Mouse (Mus musculus) gastrocnemius, adult 2 months (tissue): ENCODE results near the gene Taf5l. TPM values are rescaled to one million over a fixed set of nuclear protein-coding genes. Genes with fewer than 3 reads are reported as not detected.

Experiments used
- DNase-seq: peaks from one replicate; pipeline ENCODE4 v3.0.0; 2022
- H3K27ac ChIP-seq: fragments of 200-600 bp; 2 replicates; pipeline ENCODE4 v1.8.1; 2022; ENCODE audit warnings: mild to moderate bottlenecking
- H3K4me3 ChIP-seq: fragments of 200-600 bp; 2 replicates; pipeline ENCODE4 v1.8.1; 2022; ENCODE audit warnings: mild to moderate bottlenecking, moderate library complexity
- CTCF ChIP-seq: fragments of 200-600 bp; IDR thresholded peaks from 2 replicates; pipeline ENCODE4 v1.8.1; 2022; ENCODE audit warnings: antibody characterized with exemption, mild to moderate bottlenecking, moderate library complexity
- intact Hi-C: fragments of 180-260 bp; cut with DNase I; formaldehyde crosslinking; loops from one replicate; pipeline ENCODE4 v1.15.1; 2025
- microRNA-seq: library from miRNA; unstranded; fragments of <30 nt; microRNA quantifications from one replicate; pipeline ENCODE4 v1.2.0, GENCODE M21; 2021
- total RNA-seq, 2 experiments: library from RNA; stranded (reverse); gene quantifications; 2 replicates each; pipeline ENCODE4 v1.2.3; 2021

Gene Taf5l
- total RNA-seq, 2 experiments from 2014 or later = 14.6 to 15.2 TPM

- Histone ChIP-seq H3K4me3 (peak within 1 kb of the TSS; percentile 94), H3K27ac (peak within 1 kb of the TSS; percentile 94)
- no peak for TF ChIP-seq CTCF
- peak; percentile 100 for DNase-seq
- intact Hi-C loops = no loop called here
Observed at GRCm38 (mm10) chr8:123948942-123949685, 72.1 kb downstream of the Taf5l start, which contains the start of gene Nup133. Gene Nup133, minus strand, starts transcription at chr8:123949265.

Small RNA genes lying within 50 kb of the gene (microRNA-seq; reads per million reads assigned to microRNA genes)
- not detected for gene Mir1967

Other genes starting within 250 kb of the Taf5l start
- 10 to 100 TPM; 12.0 to 12.4 TPM for gene Rab4a, start 215.4 kb downstream of the Taf5l start, total RNA-seq
- gene Ccsap, start 161.2 kb downstream of the Taf5l start, total RNA-seq = under 1 TPM; 0.42 to 0.46 TPM
- over 10,000 TPM; 45,578 to 47,175 TPM for gene Acta1, start 126.6 kb downstream of the Taf5l start, total RNA-seq
- gene Nup133, start 72.1 kb downstream of the Taf5l start, total RNA-seq = 10 to 100 TPM; 11.6 to 17.8 TPM
- gene Abcb10, start 38.3 kb downstream of the Taf5l start, total RNA-seq = 10 to 100 TPM; 15.8 to 18.6 TPM
- 1 to 10 TPM; 5.8 to 6.0 TPM for gene Urb2, start 111 bp upstream of the Taf5l start, total RNA-seq
- gene Galnt2, start 210.0 kb upstream of the Taf5l start, total RNA-seq = 10 to 100 TPM; 35.6 to 37.2 TPM